Mouse (Mus musculus) layer of hippocampus, postnatal 14 days (tissue): ENCODE data around the gene Rcsd1. TPM values are rescaled to one million over a fixed set of nuclear protein-coding genes. Genes with fewer than 3 reads are reported as not detected.
A peak's percentile ranks its signal among the peaks of the same experiment; 100 is the strongest.

Experiments used
- DNase-seq, 2 experiments: peaks; one replicate each; pipeline ENCODE4 v3.0.0; 2021 to 2022; ENCODE audit warnings: low spot score in 2 of 2, mixed read lengths in 1 of 2
- total RNA-seq, 2 experiments: library from RNA; stranded (reverse); gene quantifications; 2 replicates each; pipeline ENCODE4 v1.2.3; 2021

Gene Rcsd1
- total RNA-seq, 2 experiments from 2014 or later = 6.3 to 8.7 TPM

GRCm38 (mm10) chr1:165662426-165663192 is 46.9 kb downstream of the Rcsd1 start:
- DNase-seq = no peak

- DNase-seq = no peak
These were observed 47.8 kb downstream of the Rcsd1 start for GRCm38 (mm10) chr1:165661725-165662124.

- no peak for DNase-seq
These were observed 48.4 kb downstream of the Rcsd1 start for GRCm38 (mm10) chr1:165661191-165661590.

- DNase-seq = peak; percentile 62 to 83
These were observed 48.8 kb downstream of the Rcsd1 start for GRCm38 (mm10) chr1:165660774-165661173.

GRCm38 (mm10) chr1:165658602-165659001 is 51.0 kb downstream of the Rcsd1 start:
- DNase-seq = peak; percentile 59 to 83

- no peak for DNase-seq
These were observed 54.1 kb downstream of the Rcsd1 start for GRCm38 (mm10) chr1:165655482-165655881.

- no peak for DNase-seq
These were observed 54.5 kb downstream of the Rcsd1 start for GRCm38 (mm10) chr1:165655022-165655421.

GRCm38 (mm10) chr1:165653126-165653885 is 56.3 kb downstream of the Rcsd1 start:
- no peak for DNase-seq

GRCm38 (mm10) chr1:165652507-165652906 is 57.0 kb downstream of the Rcsd1 start:
- no peak for DNase-seq

GRCm38 (mm10) chr1:165651158-165651557 is 58.4 kb downstream of the Rcsd1 start:
- no peak for DNase-seq

GRCm38 (mm10) chr1:165645102-165645501 is 64.5 kb downstream of the Rcsd1 start:
- no peak for DNase-seq

- no peak for DNase-seq
These were observed 65.8 kb downstream of the Rcsd1 start for GRCm38 (mm10) chr1:165643735-165644134.

GRCm38 (mm10) chr1:165642780-165643311 is 66.7 kb downstream of the Rcsd1 start:
- DNase-seq = peak; percentile 46 to 49

GRCm38 (mm10) chr1:165641786-165642771 is 67.5 kb downstream of the Rcsd1 start:
- DNase-seq = peak; percentile 92 to 95

GRCm38 (mm10) chr1:165641271-165641771 is 68.2 kb downstream of the Rcsd1 start:
- DNase-seq = peak; percentile 79 to 89

GRCm38 (mm10) chr1:165636289-165636688 is 73.3 kb downstream of the Rcsd1 start:
- DNase-seq = no peak

- DNase-seq = no peak
These were observed 74.3 kb downstream of the Rcsd1 start for GRCm38 (mm10) chr1:165635055-165635897.

GRCm38 (mm10) chr1:165634151-165634884 is 75.2 kb downstream of the Rcsd1 start, which contains the start of gene Mpzl1:
Mpzl1 (minus strand) TSS chr1:165634538.
- peak; percentile 97 to 99 for DNase-seq

- no peak for DNase-seq
These were observed 76.2 kb downstream of the Rcsd1 start for GRCm38 (mm10) chr1:165633345-165633744.
